Mouse (Mus musculus) forebrain, embryonic 13.5 days (tissue): ENCODE measurements around the gene Mfap3l. TPM values are rescaled to one million over a fixed set of nuclear protein-coding genes. Genes with fewer than 3 reads are reported as not detected.
"Not testable (repeated sequence)": the region's sequence is repeated elsewhere in the genome, so short reads cannot be mapped to it uniquely, and the experiment has no call there.

Experiments used
- ATAC-seq: fragments of 200-750 bp; cut with Nextera tagmentation; 2 replicates; pipeline ENCODE4 v1.8.0; 2017
- H3K27ac ChIP-seq: fragments of 300-500 bp; sonication (generic); 2 replicates; pipeline ENCODE4 v1.5.1; 2015; ENCODE audit warnings: inconsistent platforms, mild to moderate bottlenecking, moderate library complexity
- H3K27me3 ChIP-seq: fragments of 300-500 bp; sonication (generic); 2 replicates; pipeline ENCODE4 v1.6.1; 2015; ENCODE audit warnings: mild to moderate bottlenecking, inconsistent platforms
- H3K36me3 ChIP-seq: fragments of 300-500 bp; sonication (generic); 2 replicates; pipeline ENCODE4 v1.6.1; 2015; ENCODE audit warnings: mild to moderate bottlenecking, inconsistent platforms; ENCODE audit not compliant: poor library complexity, severe bottlenecking
- H3K4me1 ChIP-seq: fragments of 300-500 bp; sonication (generic); 2 replicates; pipeline ENCODE4 v1.6.1; 2015; ENCODE audit warnings: inconsistent platforms
- H3K4me2 ChIP-seq: fragments of 300-500 bp; sonication (generic); 2 replicates; pipeline ENCODE4 v1.6.1; 2015; ENCODE audit warnings: inconsistent platforms, mild to moderate bottlenecking, moderate library complexity
- H3K4me3 ChIP-seq: fragments of 300-500 bp; sonication (generic); 2 replicates; pipeline ENCODE4 v1.5.1; 2015; ENCODE audit warnings: mild to moderate bottlenecking, inconsistent platforms
- H3K9ac ChIP-seq: fragments of 300-500 bp; sonication (generic); 2 replicates; pipeline ENCODE4 v1.6.1; 2015; ENCODE audit warnings: mild to moderate bottlenecking, inconsistent platforms
- H3K9me3 ChIP-seq: fragments of 300-500 bp; sonication (generic); replicated peaks from 2 replicates; pipeline ENCODE4 v1.6.1; 2016; ENCODE audit warnings: inconsistent platforms
- WGBS: fragments of 180-500 bp; shearing (Covaris S2); methylation state at CpG from one replicate; pipeline ENCODE4 v1.1.7; 2015; 5-methylcytosine and 5-hydroxymethylcytosine counted together
- polyA plus RNA-seq: library from polyadenylated mRNA; unstranded; fragments of >200 nt; fragmentation: Nextera tagmentation; extraction: Ambion mirVana; gene quantifications from 2 replicates; pipeline ENCODE4 v1.2.1, GENCODE M21; 2015

The Mfap3l gene
- 0.67 and 0.98 TPM in 2 replicates for polyA plus RNA-seq

DNA sequence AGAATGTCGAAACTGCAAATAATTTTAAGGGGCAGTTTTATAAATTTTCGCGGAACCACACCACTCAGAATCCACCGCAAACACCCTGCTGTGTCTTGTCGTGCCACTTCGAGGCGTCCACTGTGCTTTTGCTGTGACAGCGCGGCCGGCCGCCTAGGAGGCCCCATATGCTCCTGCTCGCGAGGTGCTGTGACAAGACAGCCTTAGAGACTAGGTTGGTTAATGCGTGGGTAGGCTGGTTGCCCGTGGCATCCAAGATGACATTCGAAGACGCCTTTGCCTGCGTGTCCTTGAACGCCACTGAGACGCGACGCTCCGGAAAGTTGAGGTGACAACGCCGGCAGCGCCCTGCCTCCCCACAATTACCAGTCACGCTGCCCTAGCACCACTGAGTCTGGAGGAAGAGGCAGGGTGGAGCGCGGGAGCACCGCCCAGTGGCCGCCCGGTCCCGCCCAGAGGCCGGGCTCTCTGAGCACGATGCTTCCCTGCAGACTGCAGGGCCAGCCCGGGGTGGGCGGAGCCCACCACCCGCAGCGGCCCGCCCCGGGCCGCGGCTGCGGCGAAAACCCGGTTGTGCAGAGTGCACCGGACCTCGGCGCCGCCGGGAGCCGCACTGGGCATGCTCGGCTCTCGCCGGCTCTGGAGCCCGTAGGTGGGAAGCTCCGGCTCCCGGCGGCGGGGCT is at the start of gene Mfap3l:
Gene Mfap3l (plus strand): TSS at position 578 of the 683 bp plus-strand sequence.
- Histone ChIP-seq H3K36me3 (no peaks in the 10 kb centered on the region), H3K4me3 (peak within 1 kb of the TSS; percentile 66), H3K9ac (peak within 1 kb of the TSS; percentile 82), H3K9me3 (no peaks in the 10 kb centered on the region), H3K4me2 (peak within 1 kb of the TSS; percentile 100), H3K4me1 (peaks cover 19% of the 10 kb centered on the region), H3K27me3 (peaks cover 13% of the 10 kb centered on the region), H3K27ac (peak within 1 kb of the TSS; percentile 48)
- ATAC-seq = peak; percentile 97
- WGBS = under 1% methylated on average over 60 of the region's 60 CpGs

DNA sequence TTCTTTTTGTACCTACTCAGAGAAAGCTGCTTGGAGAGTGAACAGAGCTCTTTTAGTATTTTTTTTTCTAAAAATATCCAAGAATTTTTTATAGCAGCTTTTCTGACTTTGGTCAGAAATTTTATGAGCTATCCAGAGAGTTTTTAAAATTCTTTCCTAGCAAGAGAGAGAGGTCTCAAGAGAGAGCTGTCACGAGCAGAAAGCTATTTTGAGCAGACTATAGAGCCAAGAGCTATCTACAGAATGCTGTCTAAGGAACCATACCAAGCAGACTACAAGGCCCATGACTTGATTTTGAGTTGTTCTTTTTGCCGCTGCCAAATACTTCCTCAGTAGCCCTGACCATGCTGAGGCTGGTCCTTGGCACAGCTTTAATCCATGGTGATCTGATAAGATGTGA is 49.3 kb upstream of the Mfap3l start:
- Histone ChIP-seq H3K36me3 (no peaks in the 10 kb centered on the region), H3K27ac (no peak overlapping the region), H3K4me3 (no peak overlapping the region), H3K9me3 (no peaks in the 10 kb centered on the region), H3K4me2 (no peak overlapping the region), H3K27me3 (no peaks in the 10 kb centered on the region), H3K4me1 (no peaks in the 10 kb centered on the region), H3K9ac (no peak overlapping the region)
- ATAC-seq = no peak
- WGBS = 91% methylated on average over 2 of the region's 2 CpGs

GRCm38 (mm10) chr8:60591352-60592105 is 41.1 kb upstream of the Mfap3l start:
- H3K4me1 ChIP-seq, H3K27ac ChIP-seq, H3K9ac ChIP-seq, ATAC-seq, H3K27me3 ChIP-seq, H3K9me3 ChIP-seq, H3K4me3 ChIP-seq, H3K4me2 ChIP-seq, H3K36me3 ChIP-seq: not testable (repeated sequence)
- 91% methylated on average over 27 of the region's 29 CpGs for whole genome bisulfite sequencing

GRCm38 (mm10) chr8:60594761-60595160 is 37.9 kb upstream of the Mfap3l start:
- H3K4me3 ChIP-seq = no peak overlapping the region
- no peak overlapping the region for H3K4me2 ChIP-seq
- H3K36me3 ChIP-seq = no peaks in the 10 kb centered on the region
- no peaks in the 10 kb centered on the region for H3K9me3 ChIP-seq
- H3K27ac ChIP-seq = no peak overlapping the region
- 76% methylated on average over 3 of the region's 3 CpGs for WGBS
- no peaks in the 10 kb centered on the region for H3K27me3 ChIP-seq
- H3K9ac ChIP-seq = no peak overlapping the region
- no peaks in the 10 kb centered on the region for H3K4me1 ChIP-seq
- no peak for ATAC-seq

- no peak for ATAC-seq
- Histone ChIP-seq H3K4me2 (no peak overlapping the region), H3K9ac (no peak overlapping the region), H3K36me3 (no peaks in the 10 kb centered on the region), H3K9me3 (no peaks in the 10 kb centered on the region), H3K4me3 (no peak overlapping the region), H3K4me1 (no peaks in the 10 kb centered on the region), H3K27me3 (no peaks in the 10 kb centered on the region), H3K27ac (no peak overlapping the region)
These were observed 21.0 kb upstream of the Mfap3l start for GRCm38 (mm10) chr8:60611580-60612111.

GRCm38 (mm10) chr8:60616928-60617327 is 15.7 kb upstream of the Mfap3l start:
- Histone ChIP-seq H3K9me3 (no peaks in the 10 kb centered on the region), H3K27me3 (no peaks in the 10 kb centered on the region), H3K4me1 (no peaks in the 10 kb centered on the region), H3K4me3 (no peak overlapping the region), H3K4me2 (no peak overlapping the region), H3K36me3 (no peaks in the 10 kb centered on the region), H3K9ac (no peak overlapping the region), H3K27ac (no peak overlapping the region)
- WGBS = 42% methylated on average over 2 of the region's 2 CpGs
- ATAC-seq = peak; percentile 65; the same call in 1 of the 2 replicates

- no peaks in the 10 kb centered on the region for H3K4me1 ChIP-seq
- no peak overlapping the region for H3K4me2 ChIP-seq
- no peaks in the 10 kb centered on the region for H3K27me3 ChIP-seq
- no peak for ATAC-seq
- no peaks in the 10 kb centered on the region for H3K9me3 ChIP-seq
- H3K36me3 ChIP-seq = no peaks in the 10 kb centered on the region
- no peak overlapping the region for H3K27ac ChIP-seq
- no peak overlapping the region for H3K9ac ChIP-seq
- no peak overlapping the region for H3K4me3 ChIP-seq
- 73% methylated on average over 4 of the region's 4 CpGs for WGBS
These were observed 11.1 kb upstream of the Mfap3l start for GRCm38 (mm10) chr8:60621561-60621960.

DNA sequence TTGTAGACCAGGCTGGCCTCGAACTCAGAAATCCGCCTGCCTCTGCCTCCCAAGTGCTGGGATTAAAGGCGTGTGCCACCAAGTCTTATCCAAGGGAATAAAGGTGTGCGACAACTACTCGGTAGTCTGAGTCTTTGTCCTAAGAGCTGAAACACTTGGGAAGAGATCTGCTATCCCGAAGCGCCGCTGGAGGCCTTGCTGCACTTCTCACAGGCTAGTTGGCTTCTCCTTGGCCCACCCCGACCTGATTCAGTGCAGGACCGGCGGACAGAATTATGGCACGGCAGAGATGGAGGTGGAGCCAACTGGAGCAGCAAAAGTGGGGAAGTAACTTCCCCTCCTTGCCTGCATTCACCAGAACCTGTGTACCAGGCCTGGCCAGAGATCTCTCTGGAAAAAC is 10.6 kb upstream of the Mfap3l start:
- no peak for ATAC-seq
- Histone ChIP-seq H3K27me3 (no peaks in the 10 kb centered on the region), H3K27ac (no peak overlapping the region), H3K9me3 (no peaks in the 10 kb centered on the region), H3K9ac (no peak overlapping the region), H3K4me3 (no peak overlapping the region), H3K4me1 (no peaks in the 10 kb centered on the region), H3K4me2 (no peak overlapping the region), H3K36me3 (no peaks in the 10 kb centered on the region)
- WGBS = 95% methylated on average over 12 of the region's 12 CpGs

GRCm38 (mm10) chr8:60623438-60623837 is 9.2 kb upstream of the Mfap3l start:
- Histone ChIP-seq H3K27me3 (no peaks in the 10 kb centered on the region), H3K36me3 (no peaks in the 10 kb centered on the region), H3K4me2 (no peak overlapping the region), H3K4me3 (no peak overlapping the region), H3K9ac (no peak overlapping the region), H3K9me3 (no peaks in the 10 kb centered on the region), H3K27ac (no peak overlapping the region), H3K4me1 (no peaks in the 10 kb centered on the region)
- ATAC-seq = no peak
- WGBS = 81% methylated on average over 1 of the region's 1 CpGs

DNA sequence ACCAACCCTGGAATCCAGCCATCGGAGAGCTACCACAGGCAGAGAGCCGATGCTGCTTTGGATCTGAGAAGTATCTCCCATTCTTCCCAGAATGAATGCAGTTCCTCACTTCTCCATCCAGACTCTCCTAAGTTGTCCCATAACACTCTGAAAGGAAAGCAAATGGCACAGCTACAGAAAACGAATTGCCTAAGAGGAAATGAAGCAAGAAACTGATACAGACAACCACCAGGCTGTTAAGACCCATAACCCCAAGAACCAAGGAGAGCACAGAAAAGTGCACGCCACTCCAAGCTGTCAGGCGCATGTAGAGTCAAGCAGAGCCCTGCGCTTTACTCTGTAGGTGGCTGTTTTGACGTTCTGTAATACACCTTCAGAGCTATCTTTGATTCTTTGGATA is 7.9 kb upstream of the Mfap3l start:
- ATAC-seq = no peak
- Histone ChIP-seq H3K36me3 (no peaks in the 10 kb centered on the region), H3K27me3 (peaks cover 2% of the 10 kb centered on the region; the same call in 1 of the 2 replicates), H3K9me3 (no peaks in the 10 kb centered on the region), H3K4me1 (no peaks in the 10 kb centered on the region), H3K27ac (no peak overlapping the region), H3K9ac (no peak overlapping the region), H3K4me3 (no peak overlapping the region), H3K4me2 (no peak overlapping the region)
- 89% methylated on average over 7 of the region's 7 CpGs for WGBS

GRCm38 (mm10) chr8:60627937-60628336 is 4.7 kb upstream of the Mfap3l start:
- H3K27me3 ChIP-seq = peaks cover 13% of the 10 kb centered on the region
- no peak overlapping the region for H3K4me2 ChIP-seq
- H3K36me3 ChIP-seq = no peaks in the 10 kb centered on the region
- H3K27ac ChIP-seq = no peak overlapping the region
- peaks cover 10% of the 10 kb centered on the region; the same call in 1 of the 2 replicates for H3K4me1 ChIP-seq
- WGBS = 50% methylated on average over 3 of the region's 3 CpGs
- H3K9me3 ChIP-seq = no peaks in the 10 kb centered on the region
- H3K9ac ChIP-seq = no peak overlapping the region
- ATAC-seq = no peak
- H3K4me3 ChIP-seq = no peak overlapping the region

DNA sequence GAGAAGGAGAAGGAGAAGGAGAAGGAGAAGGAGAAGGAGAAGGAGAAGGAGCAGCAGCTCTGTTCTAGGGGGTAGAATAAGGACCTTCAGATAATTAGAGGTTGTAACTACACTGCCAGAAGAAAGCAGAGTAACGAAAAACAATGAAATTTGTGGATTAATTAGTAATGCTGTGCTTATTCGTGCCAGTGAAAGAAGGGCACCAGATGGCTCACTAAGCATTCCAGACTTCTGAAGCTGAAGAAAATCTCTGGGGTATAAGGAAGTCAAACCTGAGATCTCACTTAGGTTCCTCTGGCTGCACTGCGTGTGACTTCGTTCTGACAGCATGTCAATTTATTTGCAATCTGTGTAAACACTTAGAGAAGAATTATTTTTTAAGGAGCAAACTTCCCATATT is 3.6 kb upstream of the Mfap3l start:
- no peaks in the 10 kb centered on the region for H3K36me3 ChIP-seq
- no peak overlapping the region for H3K4me3 ChIP-seq
- 43% methylated on average over 4 of the region's 4 CpGs for WGBS
- H3K4me2 ChIP-seq = no peak overlapping the region
- ATAC-seq = no peak
- peaks cover 13% of the 10 kb centered on the region for H3K27me3 ChIP-seq
- H3K27ac ChIP-seq = no peak overlapping the region
- H3K9ac ChIP-seq = no peak overlapping the region
- H3K9me3 ChIP-seq = no peaks in the 10 kb centered on the region
- peaks cover 19% of the 10 kb centered on the region for H3K4me1 ChIP-seq
